Mouse (Mus musculus) urinary bladder, adult 18-20 months (tissue): ENCODE data around the gene Krtap15.

ENCODE experiments used
- DNase-seq, 2 experiments: peaks; one replicate each; pipeline ENCODE4 v3.0.0; 2022; ENCODE audit warnings: low spot score in 2 of 2, mixed read lengths in 2 of 2

The Krtap15 gene

DNA sequence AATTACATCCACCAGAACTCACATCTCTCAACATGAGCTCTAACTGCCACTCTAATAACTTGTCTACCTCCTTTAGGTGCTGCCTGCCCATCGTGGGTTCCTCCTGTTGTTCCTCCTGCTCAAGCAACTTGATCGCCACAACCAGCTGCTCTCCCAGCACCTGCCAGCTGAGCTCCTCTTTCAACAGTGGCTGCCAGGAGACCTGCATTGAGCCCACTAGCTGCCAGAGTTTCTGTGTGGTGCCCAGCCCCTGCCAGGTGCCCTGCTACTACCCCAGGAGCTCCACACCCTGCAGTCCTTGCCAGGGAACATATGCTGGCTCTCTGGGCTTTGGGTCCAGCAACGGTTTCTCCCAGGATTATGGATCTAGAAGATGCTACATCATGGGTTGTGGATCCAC, at the start of gene Krtap15:
Krtap15 (plus strand) TSS at position 150 of the 400 bp plus-strand sequence.
- no peak for DNase-seq

DNA sequence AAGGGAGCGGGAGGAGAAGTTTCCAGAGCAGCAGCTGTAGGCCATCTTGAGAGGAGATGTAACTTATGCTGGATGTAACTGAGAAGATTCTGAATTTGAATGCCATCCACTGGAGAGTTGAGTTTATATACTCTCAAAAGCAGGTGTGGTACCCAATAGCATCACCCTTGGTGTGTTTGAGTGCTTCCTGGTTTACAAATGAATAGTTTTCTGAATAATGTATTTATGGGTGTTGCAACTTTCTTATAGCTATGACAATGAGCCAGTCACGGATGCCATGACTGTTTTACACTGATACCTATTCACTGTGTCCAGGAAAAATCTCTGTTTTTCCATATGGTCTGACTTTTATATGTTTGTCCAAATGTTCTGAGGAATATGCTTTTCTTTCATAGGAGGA, 45.9 kb upstream of the Krtap15 start, which contains the start of gene 2310057N15Rik:
2310057N15Rik (minus strand) TSS at position 101 of the 400 bp plus-strand sequence.
- no peak for DNase-seq

DNA sequence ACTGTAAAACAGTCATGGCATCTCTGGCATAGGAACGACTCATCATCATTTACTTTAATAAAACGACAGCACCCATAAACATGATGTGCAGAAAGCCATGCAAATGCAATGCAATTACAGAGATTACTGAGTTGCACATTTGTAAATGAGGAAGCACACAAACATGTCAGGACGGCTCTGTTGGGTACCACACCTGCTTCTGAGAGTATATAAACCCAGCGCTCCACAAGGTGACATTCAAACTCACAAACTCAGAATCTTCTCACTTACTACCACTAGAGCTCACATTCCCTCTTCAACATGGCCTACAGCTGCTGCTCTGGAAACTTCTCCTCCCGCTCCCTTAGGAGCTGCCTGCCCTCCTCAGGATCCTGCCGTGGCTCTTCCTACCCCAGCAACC, 42.4 kb upstream of the Krtap15 start, which contains the start of gene Gm5965:
Gm5965 (plus strand) TSS at position 301 of the 400 bp plus-strand sequence.
- DNase-seq = no peak

DNA sequence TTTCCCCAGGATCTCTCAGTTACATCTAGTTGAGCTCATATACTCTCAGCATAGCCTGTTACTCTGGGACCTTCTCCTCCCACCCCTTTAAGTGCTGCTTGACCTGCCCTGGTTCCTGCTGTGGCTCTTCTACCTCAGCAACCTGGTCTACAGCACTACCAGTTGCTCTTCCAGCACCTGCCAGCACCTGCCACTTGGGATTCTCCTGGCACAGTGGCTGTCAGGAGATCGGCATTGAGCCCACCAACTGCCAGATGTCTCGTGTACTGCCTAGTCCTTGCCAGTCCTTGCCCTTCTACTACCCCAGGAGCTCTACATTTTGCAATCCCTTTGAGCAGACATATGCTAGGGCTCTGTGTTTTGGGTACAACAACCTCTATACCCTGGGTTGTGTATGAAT, 33.2 kb upstream of the Krtap15 start:
- no peak for DNase-seq

DNA sequence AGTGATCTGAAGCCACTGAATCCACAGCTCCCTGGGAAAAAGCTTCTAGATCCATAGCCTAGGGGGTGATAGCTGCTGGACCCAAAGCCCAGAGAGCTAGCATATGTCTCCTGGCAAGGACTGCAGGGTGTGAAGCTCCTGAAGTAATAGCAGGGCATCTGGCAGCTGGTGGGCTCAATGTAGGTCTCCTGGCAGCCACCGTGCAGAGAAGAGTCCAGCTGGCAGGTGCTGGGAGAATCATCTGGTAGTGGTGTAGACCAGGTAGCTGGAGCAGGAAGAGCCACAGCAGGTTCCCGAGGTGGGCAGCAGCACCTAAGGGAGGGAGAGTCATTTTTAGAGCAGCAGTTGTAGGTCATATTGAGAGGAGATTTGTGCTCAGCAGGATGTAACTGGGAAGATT, 8.2 kb upstream of the Krtap15 start, which contains the start of gene Gm20741:
Gm20741 (minus strand) TSS at position 394 of the 400 bp plus-strand sequence.
- DNase-seq = no peak

DNA sequence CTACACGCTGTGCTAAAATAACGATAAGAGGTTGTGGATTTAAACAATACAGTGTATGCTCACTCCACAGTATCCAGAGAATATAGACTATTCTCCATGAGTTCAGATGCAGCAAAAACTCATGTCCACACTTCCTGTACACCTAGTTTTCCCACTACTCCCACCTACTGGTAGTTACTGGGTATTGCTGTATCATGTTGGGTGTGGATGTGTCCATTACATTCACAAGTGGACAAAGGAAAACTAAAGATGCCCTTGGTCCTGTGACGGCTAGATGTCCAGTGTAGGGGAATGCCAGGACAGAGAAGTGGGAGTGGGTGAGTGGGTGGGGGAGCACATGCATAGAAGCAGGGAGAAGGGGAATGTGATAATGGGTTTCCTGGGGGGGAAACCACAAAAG, 3.7 kb downstream of the Krtap15 start:
- DNase-seq = no peak

DNA sequence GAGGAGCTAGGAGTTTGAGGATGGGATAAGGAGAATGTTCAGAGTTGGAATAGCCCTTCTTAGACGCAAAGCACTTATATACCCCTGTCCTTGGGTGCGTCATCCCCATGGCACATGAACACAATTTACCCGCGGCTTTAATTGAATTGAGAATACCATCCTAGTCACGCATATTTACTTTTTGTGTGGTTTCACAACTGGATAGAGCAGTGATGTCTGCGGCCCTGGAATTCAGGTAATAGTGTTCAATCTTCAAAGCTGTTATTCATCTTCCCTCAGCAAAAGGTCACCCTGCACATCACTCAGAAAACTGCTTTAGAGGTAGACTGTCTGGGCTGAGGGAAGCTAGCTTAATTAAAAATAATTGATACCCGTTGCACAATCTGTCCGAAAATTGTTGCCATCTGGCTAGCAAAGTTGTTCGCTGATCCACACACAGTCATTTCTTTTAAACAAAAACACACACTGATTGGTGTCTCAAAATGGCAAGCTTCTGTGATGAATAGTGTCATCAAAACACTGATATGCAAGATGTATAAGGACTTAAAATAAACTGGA, 6.2 kb downstream of the Krtap15 start, which contains the start of gene Krtap14:
Krtap14 (minus strand) TSS at position 51 of the 558 bp plus-strand sequence.
- no peak for DNase-seq

DNA sequence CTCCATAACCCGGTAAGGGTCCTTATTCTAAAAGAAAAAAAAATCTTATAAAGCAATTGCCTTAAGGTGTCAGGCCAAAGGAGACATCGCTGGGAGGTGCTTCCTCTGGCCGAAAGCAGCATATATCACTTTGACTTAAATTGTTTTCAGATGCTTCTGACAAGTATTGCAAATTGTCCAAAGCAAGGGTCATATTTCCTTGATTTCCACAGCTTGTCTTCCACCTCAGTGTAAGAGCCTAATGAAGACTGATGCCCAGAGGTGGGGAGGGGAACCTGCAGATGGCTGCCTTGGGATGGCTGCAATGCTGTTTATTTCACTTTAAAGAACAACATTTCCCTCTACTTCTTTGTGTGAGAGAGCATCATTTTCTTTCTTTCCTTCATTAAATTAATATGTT, 7.0 kb downstream of the Krtap15 start:
- DNase-seq = no peak

DNA sequence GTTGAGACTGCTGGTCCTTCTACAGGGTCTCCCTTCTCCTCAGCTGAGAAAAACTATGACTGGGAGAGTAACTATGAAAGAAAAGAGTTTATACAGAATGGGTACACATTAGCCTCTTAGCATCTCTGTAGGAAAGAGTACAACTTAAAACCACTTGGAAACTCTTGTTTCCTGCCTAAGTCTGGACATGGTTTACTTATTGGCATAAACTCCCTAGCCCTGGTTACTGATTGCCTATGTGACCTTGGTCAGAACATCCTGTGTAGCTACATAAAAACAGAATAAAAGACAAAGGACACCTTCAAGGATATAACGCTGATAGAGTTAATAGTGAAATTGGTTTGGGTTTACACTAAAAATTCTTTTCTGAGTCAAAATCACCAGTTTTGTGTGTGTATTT, 27.3 kb downstream of the Krtap15 start:
- no peak for DNase-seq

DNA sequence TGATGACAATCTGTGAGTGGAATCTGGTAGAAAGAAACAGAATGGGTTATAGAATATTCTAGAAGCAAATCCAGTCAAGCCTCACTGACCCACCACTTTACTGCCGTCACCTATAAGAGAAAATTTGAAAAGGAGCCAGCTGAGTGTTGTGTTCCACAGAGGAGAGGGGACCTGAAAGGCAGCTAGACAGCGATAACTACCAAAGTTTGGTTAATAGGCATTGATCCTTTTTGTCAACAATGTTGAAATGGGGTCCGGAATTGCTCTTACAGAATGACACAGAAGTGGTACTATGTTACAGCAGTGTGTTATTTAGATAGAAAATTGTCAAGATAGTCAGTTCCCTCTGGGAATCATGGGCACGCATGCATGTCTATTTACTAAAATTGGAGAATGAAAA, 28.5 kb downstream of the Krtap15 start:
- DNase-seq = no peak

DNA sequence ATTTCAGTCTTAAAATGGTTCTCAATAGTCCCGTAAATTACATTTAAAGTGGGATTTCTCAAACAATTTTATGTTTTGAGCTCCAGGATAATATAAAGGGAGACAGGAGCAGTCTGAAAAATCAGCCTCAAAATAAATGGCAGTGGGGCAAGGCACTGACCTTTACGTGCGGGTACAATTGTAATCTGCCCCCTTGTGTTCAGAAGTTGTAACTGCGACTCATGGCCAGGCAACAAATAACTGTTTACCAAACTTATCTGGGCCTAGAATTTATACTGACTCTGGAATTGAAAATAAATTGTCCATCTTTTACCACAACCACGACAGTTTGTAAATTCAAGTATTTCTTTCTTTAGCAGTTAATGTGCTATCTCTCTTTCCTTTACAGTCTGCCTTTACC, 31.4 kb downstream of the Krtap15 start:
- DNase-seq = no peak

DNA sequence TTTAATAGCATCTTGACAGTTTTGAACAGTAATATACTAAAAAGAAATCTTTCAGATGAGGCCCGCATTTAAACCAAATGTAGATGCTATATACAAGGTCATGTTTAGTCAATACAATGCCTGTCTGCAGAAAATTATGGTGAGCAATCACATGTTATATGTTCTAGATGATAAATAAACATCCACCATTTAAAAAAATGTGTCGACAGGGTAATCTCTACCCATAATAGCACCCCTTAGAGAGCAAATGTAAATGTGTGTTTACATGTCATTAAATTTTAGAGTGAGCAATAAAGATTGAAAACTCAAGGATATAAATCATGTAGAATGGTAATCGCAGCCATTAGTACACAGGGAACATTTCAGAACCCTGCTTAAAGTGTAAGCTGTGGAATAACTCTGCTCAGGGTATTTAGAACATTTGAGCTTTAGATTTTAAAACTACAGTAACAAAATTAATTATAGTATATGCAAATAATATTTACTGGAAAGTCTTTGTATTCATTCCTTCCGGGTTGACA, 44.9 kb downstream of the Krtap15 start:
- DNase-seq = no peak

DNA sequence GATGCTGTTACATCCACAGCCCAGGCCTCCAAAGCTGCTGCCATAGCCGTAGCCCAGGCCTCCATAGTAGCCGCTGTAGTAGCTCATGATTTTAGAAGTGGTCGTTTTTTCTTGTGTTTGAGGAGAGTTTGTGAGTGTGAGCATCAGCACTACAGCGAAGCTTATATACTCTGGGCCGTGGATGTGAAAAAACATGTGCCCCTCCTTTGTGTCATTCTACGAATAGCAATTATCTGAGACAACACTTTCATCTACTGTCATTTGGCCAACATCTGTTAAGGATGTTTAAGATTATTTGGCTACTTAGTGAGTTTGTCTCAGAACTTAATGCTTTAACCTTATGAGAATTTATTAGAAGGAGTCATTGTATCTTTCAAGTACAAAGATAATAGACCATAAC, 49.3 kb downstream of the Krtap15 start, which contains the start of gene Krtap19-1:
Krtap19-1 (minus strand) TSS at position 101 of the 400 bp plus-strand sequence.
- DNase-seq = no peak

DNA sequence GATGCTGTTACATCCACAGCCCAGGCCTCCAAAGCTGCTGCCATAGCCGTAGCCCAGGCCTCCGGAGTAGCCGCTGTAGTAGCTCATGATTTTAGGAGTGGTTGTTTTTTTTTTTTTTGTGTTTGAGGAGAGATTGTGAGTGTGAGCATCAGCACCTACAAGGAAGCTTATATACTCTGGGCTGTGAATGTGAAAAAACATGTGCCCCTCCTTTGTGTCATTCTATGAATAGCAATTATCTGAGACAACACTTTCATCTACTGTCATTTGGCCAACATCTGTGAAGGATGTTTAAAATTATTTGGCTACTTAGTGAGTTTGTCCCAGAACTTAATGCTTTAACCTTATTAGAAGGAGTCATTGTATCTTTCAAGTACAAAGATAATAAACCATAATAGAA, 54.2 kb downstream of the Krtap15 start, which contains the start of gene Krtap19-2:
Krtap19-2 (minus strand) TSS at position 101 of the 400 bp plus-strand sequence.
- DNase-seq = no peak

DNA sequence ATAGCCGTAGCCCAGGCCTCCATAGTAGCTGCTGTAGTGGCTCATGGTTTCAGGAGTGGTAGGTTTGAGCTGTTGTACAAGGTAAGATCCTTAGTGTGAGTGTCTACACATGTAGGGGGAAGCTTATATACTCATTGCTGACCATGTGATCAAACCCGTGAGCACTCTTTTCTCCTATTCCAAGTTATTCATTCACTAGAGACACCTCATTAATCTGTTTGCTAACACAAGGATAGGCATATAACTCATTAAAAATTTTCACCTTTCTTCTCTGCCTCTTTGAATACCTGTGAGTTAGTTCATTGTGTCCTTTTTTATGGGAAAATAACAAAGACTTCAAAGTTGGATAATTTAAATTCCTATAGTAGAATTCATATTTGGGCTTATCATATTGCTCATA, 57.9 kb downstream of the Krtap15 start, which contains the start of gene Krtap19-3:
Krtap19-3 (minus strand) TSS at position 101 of the 400 bp plus-strand sequence.
- no peak for DNase-seq
